In the genomic region with DNA sequence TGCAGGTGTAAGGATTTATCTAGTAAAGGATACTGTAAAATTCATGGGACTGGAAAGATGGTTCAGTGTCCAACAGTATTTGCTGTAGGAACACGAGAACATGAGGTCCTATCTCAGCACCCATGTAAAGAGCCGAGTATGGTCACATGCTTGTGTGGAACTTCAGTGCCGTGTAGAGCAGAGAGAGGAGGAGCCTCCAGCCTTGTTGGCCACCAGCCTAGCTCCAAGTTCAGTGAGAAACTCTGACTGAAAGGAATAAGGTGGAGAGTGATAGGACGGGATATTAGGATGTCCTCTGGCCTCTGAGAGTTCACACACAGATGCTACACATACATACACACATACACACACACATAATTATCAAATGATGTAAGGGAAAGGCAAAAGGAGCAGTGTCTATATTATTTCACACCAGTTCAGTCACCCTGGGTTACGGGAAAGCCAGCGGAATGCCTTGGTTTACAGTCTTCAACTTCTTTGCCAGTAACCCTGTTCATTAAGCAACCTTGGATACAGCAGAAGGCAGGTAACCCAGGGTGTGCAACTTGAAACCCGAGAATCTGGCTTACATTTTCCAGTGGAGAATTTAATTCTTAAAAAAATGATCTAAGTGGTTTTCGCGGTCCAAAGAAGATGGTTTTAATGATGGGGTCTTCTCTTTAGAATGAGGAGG, we compare ENCODE assay signal across 35 mouse cellular contexts. TPM values are rescaled to one million over a fixed set of nuclear protein-coding genes. Genes with fewer than 3 reads are reported as not detected.
DNase-seq lines count a peak whose midpoint lies in the region; ATAC-seq and TF ChIP-seq lines count a peak whose summit lies in the region.
"Had no signal": no experiment of that assay in that cellular context is flagged by ENCODE, and none has a peak within 500 bp of the region (broad histone marks: within the 10 kb centered on the region; RNA-seq: fewer than 3 reads in every experiment).

No protein-coding gene starts in this region.

- H3K4me1 ChIP-seq in kidney, adult 2 months (ENCODE audit: control insufficient read depth, insufficient read depth, low read length), result peaks cover 9% of the 10 kb centered on the region; the same call in 1 of the 2 replicates
- H3K4me1 ChIP-seq in embryonic facial prominence, embryonic 14.5 days (ENCODE audit: control insufficient read depth, insufficient read depth, low read length), result peaks cover 46% of the 10 kb centered on the region
- H3K4me1 ChIP-seq in limb, embryonic 10.5 days, result peaks cover 79% of the 10 kb centered on the region
- peaks cover 60% of the 10 kb centered on the region for H3K4me1 ChIP-seq in limb, embryonic 15.5 days

- H3K9ac ChIP-seq in embryonic facial prominence, embryonic 14.5 days (ENCODE audit: low read depth, low read length), result no peak overlapping the region
- H3K9ac ChIP-seq in limb, embryonic 15.5 days, result no peak overlapping the region
- H3K9ac ChIP-seq: hindbrain, embryonic 15.5 days; liver, embryonic 12.5 days; liver, postnatal 0 days had no signal

- no peak overlapping the region for H3K4me3 ChIP-seq in kidney, adult 2 months (ENCODE audit: insufficient read depth, low read depth, low read length)
- no peak overlapping the region for H3K4me3 ChIP-seq in embryonic facial prominence, embryonic 14.5 days (ENCODE audit: low read depth, low read length)
- H3K4me3 ChIP-seq in limb, embryonic 10.5 days, result no peak overlapping the region
- no peak overlapping the region for H3K4me3 ChIP-seq in limb, embryonic 15.5 days
- H3K4me3 ChIP-seq: gastrocnemius, adult 2 months; hindbrain, embryonic 10.5 days; hindbrain, embryonic 15.5 days; liver, embryonic 12.5 days; megakaryocyte, embryonic 14.5 days had no signal

- no peaks in the 10 kb centered on the region for H3K9me3 ChIP-seq in embryonic facial prominence, embryonic 14.5 days (ENCODE audit: control insufficient read depth, low read length)
- H3K9me3 ChIP-seq in limb, embryonic 10.5 days (replicated peaks), result no peaks in the 10 kb centered on the region
- H3K9me3 ChIP-seq in limb, embryonic 15.5 days, result no peaks in the 10 kb centered on the region
- H3K9me3 ChIP-seq: hindbrain, embryonic 10.5 days; hindbrain, embryonic 15.5 days; liver, embryonic 12.5 days; megakaryocyte, embryonic 14.5 days had no signal

- intact Hi-C loops in left cerebral cortex, postnatal 36 days (cut with DNase I), result no loop called here

- WGBS in kidney, adult 2 months, result 68% methylated on average over 9 of the region's 9 CpGs
- WGBS in embryonic facial prominence, embryonic 14.5 days, result 50% methylated on average over 9 of the region's 9 CpGs
- WGBS in limb, embryonic 10.5 days, result 87% methylated on average over 9 of the region's 9 CpGs
- 36% methylated on average over 9 of the region's 9 CpGs for WGBS in limb, embryonic 15.5 days

- ATAC-seq in embryonic facial prominence, embryonic 14.5 days (ENCODE audit: low read depth), result no peak
- ATAC-seq in limb, embryonic 15.5 days (ENCODE audit: insufficient number of reproducible peaks, low FRiP score, low TSS enrichment, low read depth), result 0 out of 2 replicates have a peak, but pooled peaks have one; percentile 41
- ATAC-seq: activated CD4-positive, CD25-positive, alpha-beta regulatory T cell, adult 4 months; forebrain, embryonic 16.5 days; liver, embryonic 12.5 days; liver, postnatal 0 days had no signal

- TF ChIP-seq CTCF in kidney, adult 2 months (conservative IDR thresholded peaks at IDR 0.05; ENCODE audit: insufficient read depth, insufficient read length, low read depth, low read length), result no peak

- H3K27me3 ChIP-seq in kidney, adult 2 months (replicated peaks; ENCODE audit: control insufficient read depth, insufficient read depth, low read length), result no peaks in the 10 kb centered on the region
- no peaks in the 10 kb centered on the region for H3K27me3 ChIP-seq in embryonic facial prominence, embryonic 14.5 days (replicated peaks; ENCODE audit: control insufficient read depth, insufficient read depth, low read length)
- no peaks in the 10 kb centered on the region for H3K27me3 ChIP-seq in limb, embryonic 10.5 days (ENCODE audit: low read depth, poor library complexity, severe bottlenecking)
- H3K27me3 ChIP-seq in limb, embryonic 15.5 days, result no peaks in the 10 kb centered on the region
- H3K27me3 ChIP-seq: hindbrain, embryonic 15.5 days; liver, embryonic 12.5 days had no signal

- no peak overlapping the region for H3K27ac ChIP-seq in kidney, adult 2 months (ENCODE audit: insufficient read depth, low read depth, low read length)
- peak overlapping the region; percentile 78 for H3K27ac ChIP-seq in embryonic facial prominence, embryonic 14.5 days (replicated peaks; ENCODE audit: low read depth, low read length)
- H3K27ac ChIP-seq in limb, embryonic 10.5 days, result peak overlapping the region; percentile 93
- peak overlapping the region; percentile 78 for H3K27ac ChIP-seq in limb, embryonic 15.5 days
- H3K27ac ChIP-seq: gastrocnemius, adult 2 months; hindbrain, embryonic 10.5 days; hindbrain, embryonic 15.5 days; kidney, postnatal 0 days; liver, embryonic 12.5 days had no signal

- no peak for TF ChIP-seq POLR2A in kidney, adult 2 months (IDR thresholded peaks at IDR 0.05; ENCODE audit: low read depth, low read length)

- DNase-seq in kidney, adult 2 months, result peak; percentile 52
- no peak for DNase-seq in kidney, postnatal 4 days
- DNase-seq in embryonic facial prominence, embryonic 14.5 days (ENCODE audit: low spot score), result no peak
- DNase-seq in limb, embryonic 10.5 days (ENCODE audit: low spot score), result no peak
- no peak for DNase-seq in left cerebral cortex, postnatal 36 days (ENCODE audit: low spot score in 2 of 2)
- no peak for DNase-seq in spleen, postnatal 14 days (ENCODE audit: low spot score in 2 of 2)
- DNase-seq: adrenal gland, adult 2 months; B cell, adult 2 months; cerebellum, adult 8-10 months; cerebellum, postnatal 25 days; gastrocnemius, adult 2 months; heart, postnatal 14 days; kidney, adult 18-20 months; layer of hippocampus, adult 9-11 months; liver, postnatal 0 days; lung, postnatal 4 days; midbrain, embryonic 14.5 days; thymus, postnatal 14 days had no signal

- no peak overlapping the region for H3K4me2 ChIP-seq in embryonic facial prominence, embryonic 14.5 days (ENCODE audit: low read depth, low read length)
- H3K4me2 ChIP-seq in limb, embryonic 15.5 days, result no peak overlapping the region
- H3K4me2 ChIP-seq: hindbrain, embryonic 15.5 days; liver, embryonic 12.5 days had no signal

- H3K36me3 ChIP-seq in kidney, adult 2 months (ENCODE audit: control insufficient read depth, insufficient read depth, low read length), result no peaks in the 10 kb centered on the region
- H3K36me3 ChIP-seq in embryonic facial prominence, embryonic 14.5 days (ENCODE audit: control insufficient read depth, insufficient read depth, low read length), result no peaks in the 10 kb centered on the region
- no peaks in the 10 kb centered on the region for H3K36me3 ChIP-seq in limb, embryonic 10.5 days
- H3K36me3 ChIP-seq in limb, embryonic 15.5 days, result no peaks in the 10 kb centered on the region
- H3K36me3 ChIP-seq: hindbrain, embryonic 10.5 days; hindbrain, embryonic 15.5 days; liver, embryonic 12.5 days had no signal

RNA-seq across cellular contexts. Expression of a gene that starts 1.3 kb away (rescaled TPM):
- not detected in 2 replicates for polyA plus RNA-seq in kidney, adult 2 months (2012; rRNA removed)
- not detected in 2 replicates for polyA plus RNA-seq in embryonic facial prominence, embryonic 14.5 days (2014; fragmentation: Nextera tagmentation; extraction: Ambion mirVana)
- not detected in 2 replicates for polyA plus RNA-seq in limb, embryonic 10.5 days (2016; fragmentation: Nextera tagmentation; extraction: Ambion mirVana)
- polyA plus RNA-seq in limb, embryonic 15.5 days (2015; fragmentation: Nextera tagmentation; extraction: Ambion mirVana), result not detected in 2 replicates
- total RNA-seq in left cerebral cortex, postnatal 36 days (2021), result not detected
- total RNA-seq: adrenal gland, adult 2 months; gastrocnemius, adult 2 months; heart, adult 8-10 months; heart, postnatal 14 days; left cerebral cortex, adult 18-20 months; left cerebral cortex, postnatal 14 days; monocyte, adult 5-6 weeks had no signal
- polyA plus RNA-seq: activated CD4-positive, CD25-positive, alpha-beta regulatory T cell, adult 4 months; adrenal gland, adult 2 months; embryonic facial prominence, embryonic 11.5 days; forebrain, embryonic 16.5 days; heart, embryonic 14.5 days; hindbrain, embryonic 10.5 days; intestine, embryonic 14.5 days; kidney, postnatal 0 days; liver, embryonic 12.5 days; liver, postnatal 0 days; lung, embryonic 16.5 days; midbrain, embryonic 14.5 days; stomach, embryonic 16.5 days had no signal

RNA-seq across cellular contexts. Expression of a gene that starts 11.8 kb away (rescaled TPM):
- polyA plus RNA-seq in kidney, adult 2 months (2012; rRNA removed), result 15.6 and 16.6 TPM in 2 replicates
- 40.8 and 45.8 TPM in 2 replicates for polyA plus RNA-seq in embryonic facial prominence, embryonic 14.5 days (2014; fragmentation: Nextera tagmentation; extraction: Ambion mirVana)
- polyA plus RNA-seq in limb, embryonic 10.5 days (2016; fragmentation: Nextera tagmentation; extraction: Ambion mirVana), result 31.4 and 39.9 TPM in 2 replicates
- 48.2 and 51.4 TPM in 2 replicates for polyA plus RNA-seq in limb, embryonic 15.5 days (2015; fragmentation: Nextera tagmentation; extraction: Ambion mirVana)
- total RNA-seq in left cerebral cortex, postnatal 36 days (2021), result 10 to 100 TPM; 12.3 to 16.9 TPM
